Mouse (Mus musculus) right cerebral cortex, adult 2 months (tissue): ENCODE measurements around the gene Rps8.
"Not testable (repeated sequence)": the region's sequence is repeated elsewhere in the genome, so short reads cannot be mapped to it uniquely, and the experiment has no call there.

Source experiments
- DNase-seq, 2 experiments: peaks; one replicate each; pipeline ENCODE4 v3.0.0; 2021 to 2022; ENCODE audit warnings: low spot score in 2 of 2

Rps8 gene

DNA sequence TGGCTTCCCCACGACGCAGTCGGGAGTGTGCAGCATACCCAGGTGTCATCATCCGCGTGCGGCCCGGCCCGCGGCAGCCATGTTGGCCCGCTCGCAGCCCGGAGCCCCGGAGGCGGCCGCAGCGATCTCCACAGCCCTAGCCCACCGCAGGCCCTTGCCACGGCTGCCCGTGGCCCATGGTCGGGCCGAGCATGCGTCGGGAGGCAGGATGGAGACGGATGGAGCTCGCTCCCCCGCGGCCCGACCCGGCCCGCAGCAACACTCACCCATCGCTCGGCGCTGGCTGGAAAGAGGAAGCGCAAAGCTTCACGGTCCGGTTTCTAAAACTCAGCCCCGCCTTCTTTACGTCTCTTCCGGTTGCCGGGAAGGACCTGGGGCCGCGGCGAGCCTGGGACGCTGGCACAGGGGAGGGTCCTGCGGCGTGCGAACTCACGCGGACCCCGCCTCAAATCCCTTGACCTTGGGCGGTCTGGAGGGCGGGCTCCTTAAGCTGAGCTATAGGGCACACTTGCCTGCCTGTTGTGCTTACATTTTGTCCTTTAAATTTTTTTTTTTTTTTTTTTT lies at the start of gene Rps8:
TSS of gene Rps8 (minus strand) at position 452 of the 564 bp plus-strand sequence.
- peak; percentile 85 to 89 for DNase-seq

DNA sequence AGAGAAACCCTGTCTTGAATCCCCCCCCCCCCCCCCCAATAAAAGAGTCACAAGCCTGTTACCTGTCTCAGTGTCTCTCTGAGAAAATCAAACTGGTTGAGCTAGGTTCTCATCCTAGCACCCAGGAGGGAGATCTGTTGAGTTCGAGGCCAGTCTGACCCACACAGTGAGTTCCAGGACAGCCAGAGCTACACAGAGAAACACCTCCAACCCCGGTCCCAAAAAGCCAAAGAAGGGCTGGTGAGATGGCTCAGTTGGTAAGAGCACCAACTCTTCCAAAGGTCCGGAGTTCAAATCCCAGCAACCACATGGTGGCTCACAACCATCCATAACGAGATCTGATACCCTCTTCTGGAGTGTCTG lies 46.9 kb upstream of the Rps8 start:
- no peak for DNase-seq

DNA sequence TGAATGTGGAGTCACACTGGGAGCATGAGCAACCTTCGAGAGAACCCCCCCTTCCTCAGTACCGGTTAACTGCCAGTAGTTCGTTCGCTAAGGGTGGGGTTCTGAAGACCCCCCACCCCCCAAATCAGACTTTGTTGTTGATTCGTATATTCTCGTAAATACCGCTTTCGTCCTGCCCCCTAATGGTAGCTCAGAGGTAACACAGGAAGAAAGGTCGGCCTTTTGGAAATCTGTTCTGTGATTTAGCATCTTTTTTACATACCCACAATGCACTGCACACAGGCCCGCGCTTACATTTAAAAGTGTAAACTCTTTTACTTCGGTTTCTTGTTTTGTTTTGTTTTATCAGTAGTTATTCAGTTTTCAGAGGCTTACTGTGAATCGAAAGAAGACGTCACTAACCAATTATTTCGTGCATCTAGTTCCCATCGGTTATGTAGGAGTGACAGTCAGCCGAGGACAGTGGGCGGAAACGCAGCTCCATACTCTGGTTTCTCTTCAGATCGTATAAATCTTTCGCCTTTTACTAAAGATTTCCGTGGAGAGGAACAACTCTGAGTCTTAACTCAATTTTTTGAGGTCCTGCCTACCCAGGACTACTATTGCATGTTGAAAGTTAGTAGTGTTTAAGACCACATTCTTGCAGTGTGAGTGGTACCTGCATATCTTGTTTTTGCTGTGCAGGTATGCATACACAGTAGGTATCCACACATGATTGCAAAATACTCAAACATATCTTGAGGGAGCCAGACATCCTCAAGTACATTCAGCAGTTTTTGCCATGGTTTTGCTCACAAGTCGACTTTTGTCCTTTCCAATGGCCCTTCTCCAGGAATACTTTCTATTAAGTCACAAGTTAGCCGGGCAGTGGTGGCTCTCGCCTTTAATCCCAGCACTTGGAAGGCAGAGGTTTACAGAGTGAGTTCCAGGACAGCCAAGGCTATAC lies 46.3 kb upstream of the Rps8 start:
- peak in 1 of 2 experiments; percentile 32 for DNase-seq

DNA sequence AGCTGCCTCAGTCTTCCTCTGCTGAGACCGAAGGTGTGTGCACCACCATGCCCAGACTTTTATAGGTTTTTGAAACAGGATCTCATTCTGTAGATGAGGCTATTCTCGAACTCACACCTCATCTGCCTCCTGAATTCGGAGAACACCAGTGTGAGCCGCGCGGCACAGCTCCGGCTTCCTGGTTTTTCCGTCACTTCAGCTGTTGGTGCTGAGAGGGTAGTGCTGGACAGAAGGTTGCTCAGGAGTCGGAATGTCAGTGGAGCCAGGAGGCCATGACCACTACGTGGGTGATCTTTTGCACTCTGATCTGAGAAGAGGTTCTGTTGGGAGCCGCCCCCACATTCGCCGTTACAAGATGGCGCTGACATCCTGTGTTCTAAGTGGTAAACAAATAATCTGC lies 35.8 kb upstream of the Rps8 start:
- DNase-seq, result no peak

DNA sequence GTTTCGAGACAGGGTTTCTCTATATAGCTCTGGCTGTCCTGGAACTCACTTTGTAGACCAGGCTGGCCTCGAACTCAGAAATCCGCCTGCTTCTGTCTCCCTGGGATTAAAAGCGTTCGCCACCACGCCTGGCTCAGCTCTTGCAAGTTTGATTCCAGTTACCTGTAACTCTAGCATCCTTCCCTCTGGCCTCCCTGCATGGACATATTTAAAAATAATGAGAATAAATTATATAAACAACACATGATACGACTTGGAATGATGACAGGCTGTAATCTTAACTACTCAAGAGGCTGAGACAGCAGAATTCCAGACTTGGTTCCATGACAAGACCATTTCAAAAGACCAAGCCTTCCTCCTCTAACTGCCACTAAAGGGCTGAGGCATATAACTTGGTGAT lies 34.6 kb upstream of the Rps8 start:
- no peak for DNase-seq

GRCm38 (mm10) chr4:117189856-117190543 lies 34.0 kb upstream of the Rps8 start:
- DNase-seq, result peak; percentile 15 to 17

DNA sequence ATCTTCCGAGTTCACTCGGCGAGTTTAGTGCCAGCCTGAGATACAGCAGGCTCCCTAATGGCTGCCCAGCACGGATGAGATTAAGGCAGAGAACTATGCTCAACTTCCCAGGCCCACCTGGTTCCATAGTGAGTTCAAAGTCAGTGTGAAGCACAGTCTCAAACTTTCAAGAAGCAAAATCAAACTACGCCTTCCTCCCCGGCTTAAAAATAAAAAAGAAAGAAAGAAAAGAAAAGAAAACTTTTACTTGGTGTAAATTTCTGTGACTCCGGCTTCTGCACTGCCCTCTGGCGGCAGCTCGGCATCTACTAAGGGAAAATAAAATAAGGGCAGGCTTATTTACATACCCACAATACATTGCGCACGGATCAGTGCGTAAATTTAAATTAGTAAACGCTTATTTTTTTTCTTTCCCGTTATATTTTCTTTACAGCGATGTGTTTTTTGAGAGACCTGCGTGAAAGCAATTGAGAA lies 33.4 kb upstream of the Rps8 start:
- DNase-seq, result peak; percentile 83 to 85

DNA sequence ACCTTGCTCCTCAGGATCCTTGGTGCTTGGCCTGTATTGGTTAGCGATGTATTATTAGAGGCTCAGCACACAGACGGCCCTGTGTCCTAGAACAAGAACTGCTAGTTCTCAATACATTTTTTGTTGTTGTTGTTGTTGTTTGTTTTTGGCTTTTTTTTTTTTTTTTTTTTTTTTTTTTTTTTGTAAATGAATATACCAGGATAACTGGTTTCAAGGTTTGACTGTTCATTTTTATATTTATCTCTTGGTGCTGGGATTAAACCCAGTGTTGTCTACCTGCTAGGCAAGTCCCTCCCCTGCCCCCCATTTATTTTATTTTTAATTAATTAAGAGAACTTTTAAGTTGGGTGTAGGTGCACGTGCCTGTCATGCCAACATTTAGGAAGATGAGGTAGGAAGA lies 32.9 kb upstream of the Rps8 start:
- DNase-seq, result no peak

- not testable (repeated sequence) for DNase-seq
Measured at GRCm38 (mm10) chr4:117182759-117183096, 26.7 kb upstream of the Rps8 start.

DNA sequence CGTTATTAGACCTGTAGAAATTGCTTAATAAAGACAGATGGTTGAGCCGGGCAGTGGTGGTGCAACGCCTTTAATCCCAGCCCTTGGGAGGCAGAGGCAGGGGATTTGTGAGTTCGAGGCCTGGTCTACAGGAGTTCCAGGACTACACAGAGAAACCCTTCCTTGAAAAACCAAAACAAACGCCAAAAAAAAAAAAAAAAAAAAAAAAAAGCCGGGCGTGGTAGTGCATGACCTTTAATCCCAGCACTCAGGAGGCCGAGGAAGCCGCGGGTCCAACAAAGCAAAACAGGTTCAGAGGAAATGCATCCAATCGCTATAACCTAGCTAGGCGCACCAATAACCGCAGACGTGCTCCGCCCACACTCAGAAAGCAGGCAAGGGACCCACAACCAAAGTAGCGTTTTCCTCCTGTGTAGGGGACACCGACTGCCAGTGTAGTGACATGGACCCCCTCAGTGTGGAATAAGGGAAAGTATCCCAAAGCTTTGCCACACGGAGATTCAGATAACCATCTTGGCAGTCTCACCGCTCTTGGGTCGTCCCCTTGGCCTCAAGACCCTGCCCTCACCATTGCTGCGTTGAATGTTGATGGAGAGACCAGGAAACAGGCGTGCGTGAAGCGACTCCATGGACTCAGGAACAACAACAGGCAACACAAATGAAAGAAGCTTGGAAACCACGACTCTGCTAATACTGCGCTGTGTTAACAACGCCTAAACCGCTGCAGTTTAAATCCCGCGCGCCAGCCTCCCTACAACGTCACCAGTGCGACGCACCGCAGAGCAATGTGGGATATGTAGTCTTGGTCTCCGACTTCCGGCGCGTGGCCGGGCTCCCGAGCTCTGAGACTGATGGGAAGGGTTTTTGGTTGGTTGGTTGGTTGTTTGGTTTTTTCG lies 26.1 kb upstream of the Rps8 start, which contains the start of gene Kif2c:
TSS of gene Kif2c (minus strand) at position 777 of the 896 bp plus-strand sequence.
- DNase-seq, result peak; percentile 96

- DNase-seq, result no peak
Measured at GRCm38 (mm10) chr4:117169936-117170335, 13.9 kb upstream of the Rps8 start.

DNA sequence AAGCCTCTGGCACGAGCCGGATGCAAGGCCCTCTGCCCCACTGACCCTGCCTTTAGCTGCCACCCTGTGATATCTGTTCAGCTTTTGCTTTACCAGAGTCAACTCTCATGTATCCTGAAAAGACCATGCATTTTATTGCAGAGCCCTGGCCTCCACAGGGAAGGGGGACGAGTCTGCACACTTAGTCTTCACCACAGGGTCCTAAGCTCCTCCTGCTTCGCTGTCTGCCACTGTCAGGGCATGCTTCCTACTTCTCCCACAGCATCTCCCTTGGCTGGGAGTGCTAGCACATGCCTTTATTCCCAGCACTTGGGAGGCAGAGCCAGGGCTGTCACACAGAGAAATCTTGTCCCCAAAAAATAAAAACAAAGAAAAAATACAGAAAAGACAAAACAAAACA lies 5.1 kb upstream of the Rps8 start:
- no peak for DNase-seq

GRCm38 (mm10) chr4:117159666-117160065 lies 3.6 kb upstream of the Rps8 start:
- no peak for DNase-seq

DNA sequence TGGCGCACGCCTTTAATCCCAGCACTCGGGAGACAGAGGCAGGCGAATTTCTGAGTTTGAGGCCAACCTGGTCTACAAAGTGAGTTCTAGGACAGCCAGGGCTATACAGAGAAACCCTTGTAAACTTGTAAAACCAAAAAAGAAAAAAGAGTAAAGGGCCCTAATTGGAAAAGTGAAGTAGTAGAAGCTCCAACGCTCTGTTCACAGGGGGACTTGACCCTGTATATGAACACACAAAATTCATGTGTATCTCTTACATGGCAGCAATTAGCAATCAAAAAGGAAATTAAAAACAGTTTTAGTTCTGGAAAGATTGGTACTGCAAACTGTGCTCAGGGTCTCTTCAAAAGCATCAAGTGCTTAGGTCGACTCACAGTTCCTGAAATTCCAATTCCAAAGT lies 329 bp upstream of the Rps8 start:
- DNase-seq, result no peak

DNA sequence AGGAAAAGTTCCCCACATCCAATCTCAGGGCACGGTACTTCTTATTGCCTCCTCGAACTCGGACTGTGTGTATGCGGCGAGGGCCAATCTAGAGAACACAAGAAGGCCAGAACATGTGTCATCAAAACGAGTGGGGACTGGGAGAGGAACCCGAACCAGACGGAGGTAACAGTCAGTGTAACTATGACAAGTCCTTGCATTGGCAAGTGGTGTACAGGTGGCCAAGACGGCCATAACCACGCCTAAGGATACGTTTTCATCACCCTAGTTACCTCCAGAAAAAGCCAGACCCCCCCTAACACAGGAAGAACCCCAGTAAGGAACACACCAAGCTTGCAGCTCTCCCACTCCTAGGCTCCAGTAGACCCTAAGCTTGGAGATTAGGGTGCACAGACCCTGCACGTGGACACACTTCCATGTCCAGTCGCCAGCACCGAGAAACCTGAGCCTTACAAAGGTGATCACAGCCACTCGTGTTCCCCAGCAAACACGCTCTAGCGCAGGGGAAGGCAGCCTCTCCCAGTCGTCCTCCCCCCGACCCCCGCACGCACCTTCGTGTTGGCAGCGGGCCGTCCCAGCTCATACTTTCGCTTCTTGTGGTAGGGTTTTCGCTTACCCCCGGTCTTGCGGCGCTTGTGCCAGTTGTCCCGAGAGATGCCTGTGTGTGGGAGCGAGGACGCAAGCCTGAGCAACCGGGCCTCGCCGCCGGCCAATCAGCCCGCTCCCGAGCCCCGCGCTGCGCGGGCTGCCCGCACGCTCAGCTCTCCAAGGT lies 837 bp downstream of the Rps8 start:
- DNase-seq, result peak in 1 of 2 experiments; percentile 41

DNA sequence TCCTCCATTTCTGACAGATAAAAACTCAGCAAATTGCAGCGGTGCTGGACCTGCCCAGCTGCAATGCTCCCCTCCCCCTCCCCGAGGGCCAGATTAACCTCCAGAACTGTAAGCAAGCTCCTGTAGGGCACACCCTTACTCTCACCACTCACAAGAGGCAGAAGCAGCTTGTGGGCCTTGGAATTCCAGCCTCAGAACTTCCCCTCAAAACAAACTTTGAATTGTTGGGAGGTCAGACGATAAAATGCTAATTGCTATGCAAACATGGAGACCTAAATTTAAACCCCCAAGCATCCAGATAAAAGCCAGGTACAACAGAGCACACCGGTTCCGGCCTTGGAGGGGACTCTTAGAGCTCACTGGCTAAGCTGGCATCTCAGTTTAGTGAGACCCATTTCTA lies 3.3 kb downstream of the Rps8 start:
- DNase-seq, result no peak

GRCm38 (mm10) chr4:117151416-117151815 lies 4.6 kb downstream of the Rps8 start:
- no peak for DNase-seq

DNA sequence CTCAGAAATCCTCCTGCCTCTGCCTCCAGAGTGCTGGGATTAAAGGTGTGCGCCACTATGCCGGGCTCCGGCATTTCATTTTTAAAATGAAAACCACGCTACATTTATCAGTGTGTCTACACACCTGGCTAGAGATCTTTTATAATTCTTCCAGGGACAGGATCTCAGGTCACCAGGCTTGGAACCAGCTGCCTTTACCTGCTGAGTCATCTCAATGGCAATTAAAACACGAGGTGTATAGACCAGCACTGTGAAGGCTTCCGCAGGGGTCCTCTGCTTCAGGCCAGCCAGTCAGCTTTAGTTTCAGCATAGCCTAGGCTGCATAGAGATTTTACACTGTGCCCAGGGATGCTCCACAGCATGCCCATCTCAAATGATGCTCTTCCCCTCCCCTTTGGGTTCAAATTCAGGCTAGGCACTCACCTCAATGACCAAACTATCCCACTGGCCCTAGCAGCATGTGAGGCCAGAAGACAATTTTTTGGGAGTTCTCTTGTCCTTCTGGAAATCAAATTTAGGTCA lies 5.8 kb downstream of the Rps8 start:
- no peak for DNase-seq

DNA sequence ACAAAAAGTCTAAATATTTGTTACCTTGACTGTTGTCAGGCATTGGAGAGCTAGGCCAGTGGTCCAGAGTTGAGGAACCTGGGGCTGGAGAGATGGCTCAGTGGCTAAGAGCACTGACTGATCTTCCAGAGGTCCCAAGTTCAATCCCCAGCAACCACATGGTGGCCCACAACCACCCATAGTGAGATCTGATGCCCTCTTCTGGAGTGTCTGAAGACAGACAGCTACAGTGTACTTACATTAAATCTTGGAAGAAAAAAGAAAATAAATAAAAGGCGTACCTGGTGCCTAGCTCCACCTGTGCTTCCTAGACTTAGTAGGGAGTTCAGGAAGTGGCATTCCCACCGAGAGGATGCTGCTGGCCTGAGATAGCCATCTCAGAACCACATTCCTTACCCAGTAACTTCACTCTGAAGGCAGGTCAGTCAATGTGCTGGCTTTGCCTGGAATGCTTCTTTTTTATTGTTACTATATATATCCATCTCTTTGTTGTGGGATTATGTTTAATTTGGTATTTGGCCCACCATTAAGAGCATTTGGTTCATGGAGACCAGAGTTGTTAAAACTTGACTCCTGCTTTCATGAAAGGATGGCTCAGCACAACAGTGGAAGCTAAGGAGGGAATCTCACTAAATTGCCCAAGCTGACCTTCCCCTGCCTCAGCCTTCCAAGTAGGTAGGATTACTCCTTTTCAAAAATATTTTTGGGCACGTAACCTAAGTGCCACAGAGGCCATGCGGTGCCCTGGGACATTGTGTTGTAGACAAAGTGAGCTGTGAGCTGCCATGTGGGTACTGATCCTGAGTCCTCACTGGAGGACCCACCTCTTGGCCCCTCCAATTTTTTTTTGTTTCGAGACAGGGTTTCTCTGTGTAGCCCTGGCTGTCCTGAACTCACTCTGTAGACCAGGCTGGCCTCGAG lies 6.5 kb downstream of the Rps8 start:
- no peak for DNase-seq
